Mouse (Mus musculus): ENCODE results near the gene Ighmbp2.
A peak's percentile ranks its signal among the peaks of the same experiment; 100 is the strongest.

DNA sequence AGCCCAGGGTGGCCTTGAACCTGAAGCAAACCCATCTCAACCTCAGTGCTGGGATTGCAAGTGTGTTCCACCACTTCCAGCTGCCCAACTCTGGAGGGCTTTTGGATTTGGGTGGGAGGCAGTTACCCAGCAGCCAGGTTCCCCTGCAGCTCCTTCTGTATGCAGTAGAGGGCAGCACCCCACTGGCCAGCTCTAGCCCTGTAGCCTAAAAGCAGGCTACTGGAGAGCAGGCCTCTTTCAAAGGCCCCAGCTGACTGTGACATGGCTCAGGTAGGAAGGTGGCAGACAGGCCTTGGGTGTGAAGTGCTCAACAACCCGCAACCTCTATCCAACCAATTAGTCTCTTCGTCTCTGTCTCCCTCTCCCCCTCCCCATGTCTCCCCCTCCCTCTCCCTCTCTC, 9.2 kb upstream of the Ighmbp2 start:
- TF ChIP-seq CTCF (IDR thresholded peaks at IDR 0.05; ENCODE audit: extremely low read depth, insufficient read depth, low read length) (peak; percentile 84), POLR2A (IDR thresholded peaks at IDR 0.05; ENCODE audit: extremely low read depth, insufficient read depth, low read length) (no peak)
